Mouse (Mus musculus) forebrain, embryonic 15.5 days (tissue): ENCODE measurements around the gene Efna5. TPM values are rescaled to one million over a fixed set of nuclear protein-coding genes. Genes with fewer than 3 reads are reported as not detected.

ENCODE experiments used
- ATAC-seq: fragments of 200-750 bp; cut with Nextera tagmentation; replicated peaks from 2 replicates; pipeline ENCODE4 v1.8.0; 2017; ENCODE audit warnings: mild to moderate bottlenecking, moderate TSS enrichment, moderate library complexity
- H3K27ac ChIP-seq: fragments of 300-500 bp; sonication (generic); replicated peaks from 2 replicates; pipeline ENCODE4 v1.5.1; 2015; ENCODE audit warnings: mild to moderate bottlenecking, inconsistent platforms
- H3K27me3 ChIP-seq: fragments of 300-500 bp; sonication (generic); 2 replicates; pipeline ENCODE4 v1.6.1; 2015; ENCODE audit warnings: inconsistent platforms
- H3K36me3 ChIP-seq: fragments of 300-500 bp; sonication (generic); 2 replicates; pipeline ENCODE4 v1.6.1; 2015; ENCODE audit warnings: mild to moderate bottlenecking, inconsistent platforms
- H3K4me1 ChIP-seq: fragments of 300-500 bp; sonication (generic); 2 replicates; pipeline ENCODE4 v1.6.1; 2015; ENCODE audit warnings: inconsistent platforms
- H3K4me2 ChIP-seq: fragments of 300-500 bp; sonication (generic); replicated peaks from 2 replicates; pipeline ENCODE4 v1.6.1; 2015; ENCODE audit warnings: mild to moderate bottlenecking, inconsistent platforms
- H3K4me3 ChIP-seq: fragments of 300-500 bp; sonication (generic); 2 replicates; pipeline ENCODE4 v1.5.1; 2015; ENCODE audit warnings: mild to moderate bottlenecking, inconsistent platforms
- H3K9ac ChIP-seq: fragments of 300-500 bp; sonication (generic); replicated peaks from 2 replicates; pipeline ENCODE4 v1.6.1; 2015; ENCODE audit warnings: mild to moderate bottlenecking, inconsistent platforms
- H3K9me3 ChIP-seq: fragments of 300-500 bp; sonication (generic); 2 replicates; pipeline ENCODE4 v1.6.1; 2016; ENCODE audit warnings: inconsistent platforms
- WGBS: fragments of 180-500 bp; shearing (Covaris S2); methylation state at CpG from one replicate; pipeline ENCODE4 v1.1.7; 2015; ENCODE audit warnings: mixed read lengths; 5-methylcytosine and 5-hydroxymethylcytosine counted together
- polyA plus RNA-seq: library from polyadenylated mRNA; unstranded; fragments of >200 nt; fragmentation: Nextera tagmentation; extraction: Ambion mirVana; gene quantifications from 2 replicates; pipeline ENCODE4 v1.2.1, GENCODE M21; 2015

Efna5 gene
- polyA plus RNA-seq, 1 experiment from 2014 or later, result 24.6 TPM

DNA sequence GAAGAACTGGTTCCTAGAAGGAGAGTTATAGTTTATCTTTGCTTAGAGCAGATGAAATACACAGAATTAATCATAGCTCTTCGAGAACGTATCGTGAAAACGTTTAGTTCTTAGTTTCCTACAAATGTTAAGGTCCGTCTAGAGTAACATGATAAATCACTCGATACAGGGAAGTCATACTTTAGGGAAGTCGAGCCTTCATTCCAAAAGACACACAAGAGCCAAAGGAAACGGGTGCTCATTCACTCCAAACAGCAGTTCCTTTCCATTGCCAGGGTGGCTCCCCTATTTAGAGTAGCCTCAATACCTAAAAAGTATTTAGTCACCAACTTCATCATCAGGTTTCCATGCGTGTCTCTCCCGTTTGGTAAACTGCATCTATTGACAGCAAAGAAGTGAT lies 64.2 kb downstream of the Efna5 start:
- no peak for ATAC-seq
- Histone ChIP-seq H3K9me3 (no peaks in the 10 kb centered on the region), H3K9ac (no peak overlapping the region), H3K27me3 (no peaks in the 10 kb centered on the region), H3K36me3 (no peaks in the 10 kb centered on the region), H3K4me2 (no peak overlapping the region), H3K4me3 (no peak overlapping the region), H3K4me1 (peaks cover 15% of the 10 kb centered on the region), H3K27ac (no peak overlapping the region)
- 87% methylated on average over 10 of the region's 10 CpGs for WGBS

DNA sequence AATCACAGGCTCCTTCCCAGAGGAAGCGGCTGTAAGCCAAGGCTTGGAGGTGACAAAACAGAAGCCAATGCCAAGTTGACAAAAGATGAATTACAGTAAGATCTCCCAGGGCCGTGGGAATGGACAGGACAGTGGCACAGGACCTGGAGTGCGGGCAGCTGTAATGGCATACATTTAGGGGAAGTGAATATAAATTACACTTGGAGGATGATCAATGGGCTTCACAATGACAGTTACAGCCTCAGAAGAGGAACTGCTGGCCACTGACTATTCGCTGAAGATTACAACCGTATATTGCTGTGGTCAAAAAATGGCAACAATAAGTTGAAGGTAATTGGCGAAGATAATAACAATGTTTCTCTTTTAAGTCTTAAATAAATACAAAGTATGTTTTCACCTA lies 67.7 kb downstream of the Efna5 start:
- peaks cover under 1% of the 10 kb centered on the region; the same call in 1 of the 2 replicates for H3K4me1 ChIP-seq
- H3K27me3 ChIP-seq, result no peaks in the 10 kb centered on the region
- H3K27ac ChIP-seq, result no peak overlapping the region
- H3K9me3 ChIP-seq, result no peaks in the 10 kb centered on the region
- H3K4me3 ChIP-seq, result no peak overlapping the region
- H3K36me3 ChIP-seq, result no peaks in the 10 kb centered on the region
- WGBS, result 89% methylated on average over 6 of the region's 6 CpGs
- H3K9ac ChIP-seq, result no peak overlapping the region
- ATAC-seq, result no peak
- no peak overlapping the region for H3K4me2 ChIP-seq

DNA sequence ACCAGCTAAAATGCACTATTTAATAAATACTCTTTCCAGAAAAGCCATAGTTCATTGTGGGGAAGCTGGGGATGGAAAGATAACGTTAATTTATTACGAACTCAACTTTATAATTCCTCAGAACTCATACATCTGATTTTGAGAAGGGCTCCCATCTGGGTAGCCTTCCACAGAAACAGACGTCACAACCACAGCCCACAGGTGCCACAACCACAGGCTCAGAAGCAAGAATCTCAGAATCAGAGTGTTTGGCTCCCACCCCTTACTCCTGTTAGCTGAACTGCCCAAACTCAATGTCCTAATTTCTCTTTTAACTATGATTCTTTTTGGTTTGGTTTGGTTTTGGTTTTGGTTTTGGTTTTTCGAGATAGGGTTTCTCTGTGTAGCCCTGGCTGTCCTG lies 73.2 kb downstream of the Efna5 start:
- H3K4me2 ChIP-seq, result no peak overlapping the region
- no peak overlapping the region for H3K9ac ChIP-seq
- no peaks in the 10 kb centered on the region for H3K9me3 ChIP-seq
- H3K27ac ChIP-seq, result no peak overlapping the region
- 92% methylated on average over 4 of the region's 4 CpGs for WGBS
- H3K4me3 ChIP-seq, result no peak overlapping the region
- H3K36me3 ChIP-seq, result no peaks in the 10 kb centered on the region
- no peak for ATAC-seq
- no peaks in the 10 kb centered on the region for H3K27me3 ChIP-seq
- H3K4me1 ChIP-seq, result no peaks in the 10 kb centered on the region

DNA sequence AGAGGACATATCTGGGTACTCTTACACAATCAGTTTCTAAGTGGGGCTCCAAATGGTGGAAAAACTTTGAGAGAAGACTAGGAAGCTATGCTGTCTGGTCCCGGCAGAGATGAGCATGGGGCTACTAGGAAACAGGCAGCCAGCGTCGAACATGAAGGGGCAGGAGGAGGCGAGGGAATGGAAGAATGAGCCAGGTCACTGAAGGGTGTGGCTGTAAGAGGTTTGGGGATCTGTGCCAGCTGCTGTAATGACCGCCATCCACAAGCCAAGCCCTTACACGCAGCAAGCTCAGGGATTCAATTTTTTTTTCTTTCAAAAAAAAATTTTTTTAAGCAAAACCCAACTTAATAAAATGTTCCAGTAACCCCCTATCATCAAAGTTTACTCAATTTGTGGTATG lies 74.5 kb downstream of the Efna5 start:
- Histone ChIP-seq H3K4me2 (no peak overlapping the region), H3K36me3 (no peaks in the 10 kb centered on the region), H3K4me3 (no peak overlapping the region), H3K27me3 (no peaks in the 10 kb centered on the region), H3K9ac (no peak overlapping the region), H3K4me1 (no peaks in the 10 kb centered on the region), H3K9me3 (no peaks in the 10 kb centered on the region), H3K27ac (no peak overlapping the region)
- ATAC-seq, result no peak
- 90% methylated on average over 6 of the region's 6 CpGs for WGBS

DNA sequence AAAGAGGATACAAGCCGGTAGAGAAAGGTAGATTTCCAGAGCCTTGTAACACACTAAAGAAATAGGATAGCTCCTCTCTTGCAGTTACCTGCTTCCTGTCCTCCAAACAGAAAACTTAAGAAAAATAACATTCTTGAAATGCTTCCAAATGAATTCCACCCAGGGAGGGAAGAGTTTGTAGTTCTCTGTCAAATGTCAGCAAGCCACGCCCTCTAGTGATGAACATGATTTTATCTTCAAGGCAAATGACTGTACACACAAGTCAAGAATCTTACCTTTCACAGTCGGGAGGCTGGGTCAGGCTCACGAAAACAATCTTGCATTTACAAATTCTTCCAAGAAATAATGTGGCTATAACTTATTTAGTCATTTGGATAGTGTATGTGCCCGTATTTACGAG lies 78.4 kb downstream of the Efna5 start:
- no peaks in the 10 kb centered on the region for H3K27me3 ChIP-seq
- H3K9ac ChIP-seq, result no peak overlapping the region
- H3K4me3 ChIP-seq, result no peak overlapping the region
- no peak overlapping the region for H3K27ac ChIP-seq
- no peak for ATAC-seq
- no peaks in the 10 kb centered on the region for H3K36me3 ChIP-seq
- H3K9me3 ChIP-seq, result no peaks in the 10 kb centered on the region
- no peaks in the 10 kb centered on the region for H3K4me1 ChIP-seq
- WGBS, result 87% methylated on average over 6 of the region's 6 CpGs
- no peak overlapping the region for H3K4me2 ChIP-seq

DNA sequence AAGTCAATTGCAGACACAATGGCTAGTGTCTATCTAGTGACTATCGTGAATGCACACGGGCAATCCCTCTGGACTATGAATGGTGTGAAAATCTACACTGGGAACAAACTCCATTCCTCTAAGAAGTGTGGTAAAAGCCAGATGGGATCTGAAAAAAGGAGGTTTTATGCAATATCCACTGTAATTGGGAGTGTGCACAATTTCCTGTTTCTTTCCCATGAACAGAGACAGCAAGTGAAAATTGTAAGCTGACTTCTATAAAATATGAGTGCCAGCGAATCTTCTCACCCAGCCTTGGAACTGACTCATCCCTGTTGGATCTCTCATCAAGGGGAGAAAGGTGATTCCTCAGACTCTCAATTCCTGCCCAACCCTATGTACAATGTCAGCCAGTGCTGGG lies 83.8 kb downstream of the Efna5 start:
- 87% methylated on average over 3 of the region's 3 CpGs for WGBS
- Histone ChIP-seq H3K4me2 (no peak overlapping the region), H3K36me3 (no peaks in the 10 kb centered on the region), H3K27me3 (no peaks in the 10 kb centered on the region), H3K9ac (no peak overlapping the region), H3K9me3 (no peaks in the 10 kb centered on the region), H3K4me1 (no peaks in the 10 kb centered on the region), H3K4me3 (no peak overlapping the region), H3K27ac (no peak overlapping the region)
- no peak for ATAC-seq

DNA sequence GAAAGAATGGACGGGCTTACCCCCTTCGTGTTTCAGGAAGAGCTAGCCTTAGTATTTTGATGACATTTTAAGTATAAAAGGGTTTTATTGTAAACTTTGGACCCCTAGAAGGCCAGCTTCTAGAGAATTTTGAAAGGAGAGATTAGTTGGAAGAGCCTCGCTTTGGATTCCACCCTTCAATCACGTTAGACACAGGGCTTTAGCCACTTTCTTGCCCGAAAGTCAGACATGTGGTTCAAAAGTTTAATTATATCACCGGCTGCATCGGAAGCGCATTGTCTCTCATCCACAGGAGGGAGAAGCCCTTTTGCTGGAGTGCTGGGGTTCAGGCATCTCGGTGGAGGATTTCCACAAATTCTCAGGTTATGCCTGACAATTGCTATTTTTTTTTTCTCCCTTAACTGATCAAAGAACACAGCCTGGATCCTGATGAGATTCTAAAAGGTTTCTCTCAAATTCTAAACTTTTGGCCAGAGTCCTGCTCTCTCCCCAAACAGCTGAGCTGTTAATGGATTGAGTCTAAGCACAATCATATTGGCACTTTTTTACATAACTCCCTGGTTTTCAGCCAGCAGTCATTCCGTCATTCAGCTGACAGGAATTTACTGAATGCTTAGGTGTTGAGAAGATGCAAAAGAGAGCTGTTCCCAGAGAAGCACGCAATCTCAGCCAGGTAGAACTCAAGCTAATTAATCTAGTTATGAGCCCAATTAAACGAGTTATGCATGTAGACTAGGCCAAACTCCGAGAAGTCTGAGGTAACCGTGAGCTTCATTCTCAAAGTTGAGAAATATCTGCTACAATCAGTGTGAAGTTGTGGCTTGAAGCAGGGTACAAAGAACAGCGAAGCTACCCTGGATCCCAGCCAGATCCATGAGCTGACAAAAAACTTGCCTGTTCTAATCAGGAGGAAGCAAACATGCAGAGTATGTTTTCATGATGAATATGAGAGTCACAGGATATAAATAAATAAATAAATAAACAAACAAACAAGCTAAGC lies 91.5 kb downstream of the Efna5 start:
- no peaks in the 10 kb centered on the region for H3K36me3 ChIP-seq
- H3K27me3 ChIP-seq, result peaks cover 9% of the 10 kb centered on the region
- no peak overlapping the region for H3K27ac ChIP-seq
- ATAC-seq, result no peak
- H3K9me3 ChIP-seq, result no peaks in the 10 kb centered on the region
- H3K9ac ChIP-seq, result peak overlapping the region; percentile 17
- H3K4me1 ChIP-seq, result peaks cover 22% of the 10 kb centered on the region
- WGBS, result 12% methylated on average over 15 of the region's 15 CpGs
- peak overlapping the region; percentile 15 for H3K4me2 ChIP-seq
- no peak overlapping the region for H3K4me3 ChIP-seq

DNA sequence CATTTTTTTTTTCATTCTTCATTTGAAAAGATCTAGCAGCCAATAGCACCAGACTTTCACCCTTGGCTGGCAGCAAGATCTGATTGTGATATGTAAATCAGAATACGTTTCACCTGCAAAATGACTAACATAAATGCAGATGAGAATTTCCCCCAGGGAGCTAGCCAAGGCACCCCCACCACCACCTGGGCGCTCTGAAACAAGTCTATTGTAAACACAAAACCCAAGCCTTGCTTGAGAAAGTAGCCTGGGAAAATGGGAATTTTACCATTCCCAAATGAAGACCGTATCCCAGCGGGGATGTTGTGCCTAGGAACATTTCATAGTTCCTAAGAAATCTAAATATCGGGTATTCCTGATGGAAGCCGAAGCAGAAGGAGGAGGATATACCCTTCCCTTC lies 92.3 kb downstream of the Efna5 start:
- H3K4me3 ChIP-seq, result no peak overlapping the region
- H3K9ac ChIP-seq, result peak overlapping the region; percentile 17; the same call in 1 of the 2 replicates
- no peak for ATAC-seq
- peaks cover 9% of the 10 kb centered on the region for H3K27me3 ChIP-seq
- H3K4me1 ChIP-seq, result peaks cover 27% of the 10 kb centered on the region
- no peaks in the 10 kb centered on the region for H3K9me3 ChIP-seq
- H3K27ac ChIP-seq, result no peak overlapping the region
- no peaks in the 10 kb centered on the region for H3K36me3 ChIP-seq
- 11% methylated on average over 6 of the region's 6 CpGs for WGBS
- H3K4me2 ChIP-seq, result peak overlapping the region; percentile 15

DNA sequence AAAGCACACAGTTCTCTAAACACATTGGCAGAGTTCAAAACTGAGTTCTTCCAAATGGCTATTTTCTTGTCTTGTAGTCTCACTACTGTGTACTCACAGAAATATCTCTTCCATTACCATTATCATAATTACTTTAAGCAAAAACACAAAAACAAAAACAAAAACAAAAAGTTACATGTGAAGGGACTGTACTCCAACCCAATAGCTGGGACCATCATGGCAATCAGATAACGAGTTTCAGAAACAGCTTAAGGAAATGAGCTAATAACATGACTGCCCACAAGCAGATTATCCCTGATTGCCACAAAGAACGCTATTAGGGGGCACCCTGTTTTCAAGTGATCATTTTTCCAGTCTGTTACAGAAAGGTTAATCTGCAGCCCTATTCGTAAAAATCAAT lies 93.3 kb downstream of the Efna5 start:
- no peak for ATAC-seq
- WGBS, result 17% methylated on average over 3 of the region's 3 CpGs
- no peak overlapping the region for H3K4me2 ChIP-seq
- no peaks in the 10 kb centered on the region for H3K9me3 ChIP-seq
- no peak overlapping the region for H3K27ac ChIP-seq
- H3K4me1 ChIP-seq, result peaks cover 27% of the 10 kb centered on the region
- peaks cover 9% of the 10 kb centered on the region for H3K27me3 ChIP-seq
- no peak overlapping the region for H3K9ac ChIP-seq
- H3K4me3 ChIP-seq, result no peak overlapping the region
- no peaks in the 10 kb centered on the region for H3K36me3 ChIP-seq

DNA sequence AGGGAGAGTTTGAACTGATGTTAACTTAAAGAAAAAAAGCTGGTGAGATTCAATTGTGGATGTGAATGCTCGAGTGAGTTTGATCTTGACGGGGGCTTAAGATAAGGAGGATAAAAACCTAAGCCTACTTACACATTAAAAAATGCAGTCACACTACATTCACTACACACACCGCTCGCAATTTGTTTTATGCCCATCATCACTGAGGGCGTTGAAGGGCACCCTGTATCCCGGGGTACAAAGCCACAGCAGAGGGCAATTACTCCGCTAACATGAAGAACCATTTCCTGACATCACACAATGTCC lies 94.6 kb downstream of the Efna5 start:
- Histone ChIP-seq H3K27me3 (peaks cover 9% of the 10 kb centered on the region), H3K27ac (no peak overlapping the region), H3K9ac (no peak overlapping the region), H3K36me3 (no peaks in the 10 kb centered on the region), H3K4me3 (no peak overlapping the region), H3K9me3 (no peaks in the 10 kb centered on the region), H3K4me2 (no peak overlapping the region), H3K4me1 (peaks cover 27% of the 10 kb centered on the region)
- WGBS, result 26% methylated on average over 7 of the region's 7 CpGs
- ATAC-seq, result no peak

DNA sequence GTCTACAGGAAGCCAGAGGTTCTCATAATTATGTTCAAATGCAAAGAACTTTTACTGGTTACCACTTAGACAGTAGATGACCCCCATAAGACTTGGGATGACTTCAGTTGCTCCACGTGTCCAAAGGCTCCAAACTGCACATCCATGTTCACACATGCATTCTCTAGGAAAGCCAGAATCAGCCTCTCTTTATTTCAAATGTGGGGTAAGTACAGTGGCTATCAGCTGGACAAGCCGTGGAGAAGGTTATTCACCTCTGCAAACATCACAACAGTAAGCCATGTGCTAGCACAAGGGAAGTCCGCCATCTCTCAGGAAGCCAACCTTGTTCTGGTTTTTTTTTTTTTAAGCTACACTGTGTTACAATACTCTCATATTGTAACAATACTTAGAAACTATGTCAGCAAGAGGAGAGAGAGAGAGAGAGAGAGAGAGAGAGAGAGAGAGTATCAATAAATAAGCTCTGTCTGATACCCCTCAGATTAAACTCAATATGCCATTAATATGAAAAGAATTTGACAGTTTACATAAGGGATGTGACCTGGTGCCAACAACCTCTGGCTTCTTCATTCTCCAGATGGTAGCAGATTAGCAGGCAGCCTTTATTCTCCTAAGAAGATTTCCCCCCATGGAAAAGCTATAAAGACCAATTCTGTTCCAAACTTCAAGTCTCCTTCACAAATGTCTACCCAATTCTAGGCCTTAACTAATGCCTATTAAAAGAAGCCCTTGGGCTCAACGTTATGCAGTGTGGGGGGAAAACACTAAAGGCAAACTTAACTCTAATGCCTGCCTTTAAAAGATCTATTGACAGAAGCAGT lies 95.1 kb downstream of the Efna5 start:
- Histone ChIP-seq H3K4me1 (peaks cover 27% of the 10 kb centered on the region), H3K27ac (no peak overlapping the region), H3K27me3 (peaks cover 7% of the 10 kb centered on the region), H3K9ac (no peak overlapping the region), H3K4me3 (no peak overlapping the region), H3K36me3 (no peaks in the 10 kb centered on the region), H3K9me3 (no peaks in the 10 kb centered on the region), H3K4me2 (no peak overlapping the region)
- ATAC-seq, result no peak
- WGBS, result 55% methylated on average over 4 of the region's 4 CpGs
